Mouse (Mus musculus): ENCODE data around the gene Map3k6.

Gene Map3k6

DNA sequence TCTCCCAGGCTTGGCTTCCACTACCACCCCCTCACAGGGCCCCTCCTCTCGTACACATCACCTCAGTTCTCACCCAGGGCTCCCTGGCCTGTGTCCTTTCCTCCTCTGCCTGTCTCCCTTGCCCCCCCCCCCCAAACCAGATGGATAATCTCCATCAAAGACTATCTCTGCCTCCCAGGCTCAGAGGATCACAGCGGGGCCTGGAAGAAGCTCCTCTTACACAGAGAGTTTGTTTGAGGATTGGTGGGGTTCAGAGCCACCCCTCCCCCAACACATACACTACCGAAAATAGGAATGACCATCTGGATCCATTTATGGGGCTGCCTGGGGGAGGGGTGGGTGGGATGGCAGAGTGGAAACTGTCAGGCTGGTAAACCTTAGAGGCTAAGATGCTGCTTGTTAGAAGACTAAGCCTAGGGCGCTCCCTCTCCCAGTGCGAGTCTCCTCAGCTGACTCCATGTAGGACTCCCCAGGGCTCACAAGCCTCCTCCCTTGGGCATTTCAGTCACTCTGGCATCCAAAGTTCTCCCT, 41.4 kb downstream of the Map3k6 start:
- no peak for DNase-seq (ENCODE audit: low read depth, low spot score)

GRCm38 (mm10) chr4:133282656-133283055, 42.0 kb downstream of the Map3k6 start:
- no peak for DNase-seq (ENCODE audit: low read depth, low spot score)

- DNase-seq (ENCODE audit: low read depth, low spot score), result no peak
Observed at GRCm38 (mm10) chr4:133285299-133285698, 44.7 kb downstream of the Map3k6 start.

DNA sequence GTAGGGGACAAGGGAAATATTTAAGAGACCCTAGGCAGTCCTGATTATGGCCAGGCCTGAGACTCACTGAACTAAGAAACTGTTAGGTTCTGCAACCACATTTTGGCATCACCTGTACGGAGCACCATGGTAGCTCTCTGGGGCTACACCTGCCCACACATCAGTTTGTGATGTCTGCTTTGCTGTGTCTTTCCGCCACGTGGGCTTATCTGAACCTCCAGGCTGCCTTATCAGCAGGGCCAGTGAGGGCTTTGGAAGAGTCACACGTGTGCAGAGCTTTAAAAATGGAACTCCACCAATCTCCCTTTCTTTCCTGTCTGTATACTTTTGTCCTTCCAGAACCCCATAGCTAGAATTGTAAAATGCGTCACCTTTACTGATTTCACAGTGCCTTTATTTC, 45.3 kb downstream of the Map3k6 start:
- no peak for DNase-seq (ENCODE audit: low read depth, low spot score)

GRCm38 (mm10) chr4:133286476-133287077, 46.0 kb downstream of the Map3k6 start:
- no peak for DNase-seq (ENCODE audit: low read depth, low spot score)

GRCm38 (mm10) chr4:133291255-133291654, 50.6 kb downstream of the Map3k6 start:
- no peak for DNase-seq (ENCODE audit: low read depth, low spot score)

DNA sequence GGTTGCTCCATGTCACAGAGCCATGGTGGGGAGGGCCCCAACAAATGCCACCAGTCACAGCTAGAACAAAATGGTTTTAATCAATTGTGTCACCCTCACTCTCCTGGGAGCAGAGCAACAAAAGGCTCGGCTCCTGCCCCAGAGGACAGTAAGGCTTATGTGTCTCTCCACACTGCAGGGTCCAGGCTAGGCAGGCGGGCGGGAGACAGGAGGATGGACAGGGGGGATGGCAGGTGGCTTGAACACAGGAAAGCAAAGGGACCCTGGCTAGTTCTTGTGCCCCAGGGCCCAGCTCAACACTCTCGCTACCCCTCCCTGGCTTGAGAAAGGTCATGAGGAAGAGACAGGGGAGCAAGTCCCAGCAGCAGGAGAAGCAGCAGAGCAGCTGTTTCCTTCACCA, 51.8 kb downstream of the Map3k6 start:
- DNase-seq (ENCODE audit: low read depth, low spot score), result no peak

DNA sequence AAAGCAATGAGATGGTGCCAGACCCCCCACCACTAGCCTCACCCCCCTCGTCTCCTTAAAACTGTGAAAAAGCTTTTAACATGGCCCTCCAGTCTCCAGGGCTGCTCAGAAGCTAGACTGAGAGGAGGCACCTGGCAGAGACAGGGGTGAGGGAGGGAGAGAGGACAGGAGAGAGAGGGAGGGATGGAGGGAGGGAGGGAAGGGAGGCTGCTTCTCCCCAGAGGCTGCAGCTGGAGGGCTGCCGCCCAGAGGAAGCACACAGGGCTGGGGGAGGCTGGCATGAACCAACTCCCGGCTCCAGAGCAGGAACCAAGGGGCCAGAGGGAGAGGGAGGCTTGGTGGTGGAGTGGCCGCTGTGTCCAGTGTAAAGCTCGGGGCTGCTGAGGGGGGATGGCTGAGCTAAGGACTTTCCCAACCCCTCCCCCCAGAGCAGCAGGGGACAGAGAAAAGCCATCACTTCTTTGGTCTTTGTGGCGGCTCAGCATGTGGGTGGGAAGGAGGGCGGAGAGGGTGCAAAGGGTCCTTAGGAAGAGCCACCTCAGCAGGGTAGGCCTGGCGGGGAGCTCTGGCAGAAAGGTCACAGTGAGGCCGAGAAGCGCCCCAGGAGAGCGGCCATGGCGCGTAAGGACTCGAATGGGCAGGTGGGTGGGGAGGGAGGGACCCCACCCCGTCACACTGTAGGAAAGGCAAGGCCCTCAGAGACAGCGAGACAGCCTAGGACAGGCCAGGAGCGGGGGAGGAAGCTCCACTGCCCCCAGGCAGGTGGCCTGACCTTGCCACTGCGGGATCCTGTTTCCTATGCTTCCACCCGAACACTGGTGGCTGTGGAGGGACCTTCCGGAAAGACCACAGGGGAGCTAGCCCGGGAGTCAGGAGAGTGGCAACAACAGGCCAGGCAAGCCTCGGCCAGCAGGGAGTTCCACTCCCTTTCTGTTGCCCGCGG, 52.6 kb downstream of the Map3k6 start:
- DNase-seq (ENCODE audit: low read depth, low spot score), result no peak

DNA sequence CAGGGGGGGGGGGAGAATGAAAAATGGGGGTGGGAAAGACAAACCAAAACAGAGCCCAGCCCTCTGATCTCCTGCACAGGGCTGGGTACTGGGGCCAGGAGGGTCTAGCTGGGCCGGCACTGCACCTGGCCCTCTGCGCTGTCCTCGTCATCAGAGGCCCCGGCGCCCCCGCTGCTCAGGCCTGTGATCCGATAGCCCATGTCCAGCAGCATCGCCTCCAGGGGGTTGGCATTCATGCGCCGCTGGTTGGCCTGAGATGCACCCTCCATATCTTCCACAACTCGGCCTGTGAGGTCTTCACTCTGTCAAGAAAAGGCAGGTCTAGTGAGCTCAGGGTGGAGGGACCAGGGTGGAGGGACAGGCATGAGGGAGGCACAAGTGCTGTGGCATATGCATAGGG, 53.5 kb downstream of the Map3k6 start:
- no peak for DNase-seq (ENCODE audit: low read depth, low spot score)

- no peak for DNase-seq (ENCODE audit: low read depth, low spot score)
Observed at GRCm38 (mm10) chr4:133297360-133297759, 56.7 kb downstream of the Map3k6 start.

- peak; percentile 91 for DNase-seq (ENCODE audit: low read depth, low spot score)
Observed at GRCm38 (mm10) chr4:133297801-133298238, 57.2 kb downstream of the Map3k6 start.

DNA sequence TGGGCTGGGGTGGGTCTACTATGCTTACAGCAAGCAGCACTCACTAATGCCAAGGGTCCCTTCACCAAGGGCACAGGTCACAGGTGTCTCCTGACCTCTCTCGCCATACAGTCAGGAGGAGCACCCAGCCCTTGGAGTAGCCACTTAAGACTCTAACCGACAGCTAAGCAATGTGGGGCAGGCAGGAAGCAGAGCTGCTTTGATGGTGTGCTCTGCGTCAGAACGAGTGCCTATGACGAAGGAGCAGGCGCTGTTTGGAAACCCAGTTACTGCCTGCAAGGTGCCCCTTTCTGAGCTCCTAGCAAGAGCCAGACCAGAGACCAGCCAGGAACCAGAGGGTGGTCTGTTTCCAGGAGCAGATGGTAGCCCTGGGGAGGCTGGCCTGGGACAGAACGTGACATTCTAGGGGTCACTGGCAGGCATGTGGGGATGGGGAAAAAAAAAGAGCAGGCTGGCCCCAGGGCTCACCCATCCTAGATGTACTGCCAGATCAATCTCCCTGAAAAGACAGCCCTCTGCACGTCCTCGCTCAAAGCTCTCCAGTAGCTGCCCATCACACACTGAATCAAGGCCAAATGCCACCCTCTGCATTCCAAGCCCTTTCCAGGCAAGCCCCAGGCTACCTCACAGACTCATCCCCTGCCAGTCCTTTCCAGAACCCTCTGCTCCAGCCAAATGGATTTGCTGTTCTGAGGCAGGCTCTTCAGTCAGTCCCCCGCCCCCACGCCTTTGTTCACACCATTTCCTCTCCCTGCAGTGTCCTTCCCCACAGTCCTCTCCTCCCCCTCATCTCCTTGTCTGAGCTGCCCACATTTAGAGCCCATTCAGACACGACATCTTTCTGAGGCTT, 58.1 kb downstream of the Map3k6 start:
- DNase-seq (ENCODE audit: low read depth, low spot score), result peak; percentile 75

DNA sequence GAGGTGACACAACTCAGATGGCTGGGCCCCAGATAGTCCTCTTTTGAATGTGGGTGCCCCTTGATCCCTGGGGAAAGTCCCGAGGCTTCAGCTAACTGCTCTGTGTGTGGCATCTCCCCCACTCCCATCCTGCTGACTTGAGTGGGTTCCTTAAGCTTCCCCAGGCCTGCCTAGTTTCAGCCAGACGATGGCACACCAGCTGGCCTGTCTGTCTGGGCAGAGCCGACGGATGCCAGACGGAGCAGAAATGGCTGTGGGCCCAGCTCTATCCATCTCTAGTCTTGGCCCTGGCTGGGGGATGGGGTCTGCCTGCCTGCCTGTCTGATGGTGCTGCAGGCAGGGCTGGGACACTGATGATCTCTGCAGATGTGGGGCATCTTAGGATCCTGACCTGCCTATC, 59.1 kb downstream of the Map3k6 start:
- no peak for DNase-seq (ENCODE audit: low read depth, low spot score)

GRCm38 (mm10) chr4:133300421-133300820, 59.8 kb downstream of the Map3k6 start:
- DNase-seq (ENCODE audit: low read depth, low spot score), result no peak

DNA sequence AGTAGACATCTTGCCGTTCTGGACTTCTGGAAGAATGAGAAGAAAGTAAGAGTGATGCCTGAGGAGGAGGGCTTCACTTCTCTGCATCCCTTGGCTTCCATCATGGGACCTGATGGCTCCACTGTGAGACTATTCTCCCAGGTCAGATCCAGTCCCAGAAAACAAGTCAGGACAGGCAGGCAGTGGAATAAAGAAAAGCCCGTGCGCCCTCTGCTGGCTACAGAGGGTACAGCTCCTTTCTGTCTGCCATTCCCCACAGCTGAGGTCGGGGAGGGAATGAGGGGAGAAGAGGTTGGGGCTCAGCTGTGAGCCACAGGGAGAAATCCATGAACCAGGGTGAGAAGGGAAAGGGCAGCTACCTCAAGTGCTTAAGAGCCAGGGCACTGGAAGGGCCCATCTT, 61.2 kb downstream of the Map3k6 start:
- peak; percentile 73 for DNase-seq (ENCODE audit: low read depth, low spot score)

Data from CD4-positive, CD25-positive, alpha-beta regulatory T cell, adult 2 months (primary cell).